ENCODE assay signal across 28 mouse cellular contexts in genomic region chr4:121090211-121090610, GRCm38 (mm10). TPM values are rescaled to one million over a fixed set of nuclear protein-coding genes. Genes with fewer than 3 reads are reported as not detected.
DNase-seq lines count a peak whose midpoint lies in the region; ATAC-seq lines count a peak whose summit lies in the region.
"Had no signal": no experiment of that assay in that cellular context is flagged by ENCODE, and none has a peak within 500 bp of the region (broad histone marks: within the 10 kb centered on the region; RNA-seq: fewer than 3 reads in every experiment).

No protein-coding gene starts in this region.

- no peak overlapping the region for H3K27ac ChIP-seq in kidney, embryonic 16.5 days (ENCODE audit: low read length)
- H3K27ac ChIP-seq: forebrain, embryonic 10.5 days; forebrain, embryonic 13.5 days; heart, embryonic 15.5 days; hindbrain, embryonic 14.5 days; hindbrain, postnatal 0 days had no signal

- no peak overlapping the region for H3K4me2 ChIP-seq in kidney, embryonic 16.5 days (replicated peaks; ENCODE audit: low read depth, low read length)
- H3K4me2 ChIP-seq: forebrain, embryonic 13.5 days; heart, embryonic 12.5 days; heart, embryonic 15.5 days; hindbrain, embryonic 14.5 days had no signal

- H3K4me3 ChIP-seq in kidney, embryonic 16.5 days (ENCODE audit: low read length), result no peak overlapping the region
- H3K4me3 ChIP-seq: forebrain, embryonic 10.5 days; forebrain, embryonic 13.5 days; heart, embryonic 12.5 days; heart, embryonic 15.5 days had no signal

- no peak overlapping the region for H3K9ac ChIP-seq in kidney, embryonic 16.5 days (replicated peaks; ENCODE audit: low read length)
- H3K9ac ChIP-seq: forebrain, embryonic 13.5 days; heart, embryonic 12.5 days; heart, embryonic 15.5 days; hindbrain, embryonic 14.5 days had no signal

- ATAC-seq in kidney, embryonic 16.5 days (ENCODE audit: low FRiP score, low TSS enrichment), result no peak
- ATAC-seq: CD4-positive, CD25-positive, alpha-beta regulatory T cell, adult 4 months; forebrain, embryonic 13.5 days; forebrain, embryonic 16.5 days; hindbrain, postnatal 0 days had no signal

- WGBS in kidney, embryonic 16.5 days, result 82% methylated on average over 4 of the region's 4 CpGs

- H3K9me3 ChIP-seq in kidney, embryonic 16.5 days (ENCODE audit: low read length), result no peaks in the 10 kb centered on the region
- H3K9me3 ChIP-seq: forebrain, embryonic 10.5 days; forebrain, embryonic 13.5 days; heart, embryonic 12.5 days; heart, embryonic 15.5 days had no signal

- no peaks in the 10 kb centered on the region for H3K4me1 ChIP-seq in kidney, embryonic 16.5 days (ENCODE audit: insufficient read depth, low read length)
- H3K4me1 ChIP-seq: forebrain, embryonic 10.5 days; forebrain, embryonic 13.5 days; heart, embryonic 12.5 days; heart, embryonic 15.5 days had no signal

- H3K36me3 ChIP-seq in kidney, embryonic 16.5 days (ENCODE audit: insufficient read depth, low read length), result peaks cover 51% of the 10 kb centered on the region

- peak; percentile 27 for DNase-seq in kidney, adult 18-20 months
- DNase-seq in kidney, postnatal 10 days, result no peak
- DNase-seq in kidney, adult 9 months, result peak; percentile 36
- peak; percentile 30 to 69 for DNase-seq in kidney, postnatal 25 days
- no peak for DNase-seq in ovary, postnatal 10 days (ENCODE audit: low spot score)
- DNase-seq: adrenal gland, adult 2 months; adrenal gland, postnatal 14 days; cerebellum, adult 11 months; cerebellum, adult 8-10 months; cerebellum, postnatal 10 days; gastrocnemius, postnatal 10 days; gastrocnemius, postnatal 36 days; heart, adult 18-20 months; heart, postnatal 10 days; heart, postnatal 36 days had no signal

- H3K27me3 ChIP-seq in kidney, embryonic 16.5 days (ENCODE audit: insufficient read depth, low read length), result no peaks in the 10 kb centered on the region
- H3K27me3 ChIP-seq: forebrain, embryonic 13.5 days; heart, embryonic 12.5 days; heart, embryonic 15.5 days had no signal

RNA-seq across cellular contexts. Expression of gene Zmpste24, which starts 7.8 kb away (rescaled TPM):
- 40.8 and 42.4 TPM in 2 replicates for polyA plus RNA-seq in kidney, embryonic 16.5 days (2015; fragmentation: Nextera tagmentation; extraction: Ambion mirVana)

RNA-seq across cellular contexts. Expression of gene Tmco2, which starts 18.8 kb away (rescaled TPM):
- not detected in 2 replicates for polyA plus RNA-seq in kidney, embryonic 16.5 days (2015; fragmentation: Nextera tagmentation; extraction: Ambion mirVana)
- polyA plus RNA-seq: adrenal gland, adult 2 months; C2C12; CD4-positive, CD25-positive, alpha-beta regulatory T cell, adult 4 months; embryonic facial prominence, embryonic 11.5 days; embryonic facial prominence, embryonic 14.5 days; forebrain, embryonic 10.5 days; forebrain, embryonic 13.5 days; forebrain, embryonic 16.5 days; heart, embryonic 12.5 days; heart, embryonic 15.5 days; hindbrain, embryonic 11.5 days; hindbrain, embryonic 14.5 days had no signal

RNA-seq across cellular contexts. Expression of gene Col9a2, which starts 51.0 kb away (rescaled TPM):
- polyA plus RNA-seq in kidney, embryonic 16.5 days (2015; fragmentation: Nextera tagmentation; extraction: Ambion mirVana), result 3.3 and 4.9 TPM in 2 replicates
- polyA plus RNA-seq: C2C12; CD4-positive, CD25-positive, alpha-beta regulatory T cell, adult 4 months had no signal

Comparison
In these comparisons a context has a peak if more than half of its experiments do, and no peak if none do; other contexts are left out.
1. DNase-seq: peak in kidney, adult 18-20 months (single experiment), kidney, adult 9 months (single experiment) and kidney, postnatal 25 days (2 of 2); none in kidney, postnatal 10 days (single experiment) and ovary, postnatal 10 days (single experiment).